Mouse (Mus musculus) MEL (cell line): ENCODE data around the gene Dyx1c1.

ENCODE experiments used
- JUND ChIP-seq: IDR thresholded peaks from 2 replicates; pipeline ENCODE4 v1.6.1; 2011; ENCODE audit warnings: low read depth, mild to moderate bottlenecking, improper control_type of control experiment, low read length
- KAT2A ChIP-seq: conservative IDR thresholded peaks from 2 replicates; pipeline ENCODE4 v1.6.1; 2012; ENCODE audit warnings: low read depth, low read length, improper control_type of control experiment, inconsistent platforms
- MAFK ChIP-seq: IDR thresholded peaks from 2 replicates; pipeline ENCODE4 v1.6.1; 2011; ENCODE audit warnings: low read depth, mild to moderate bottlenecking, low read length, improper control_type of control experiment, borderline replicate concordance
- MYC ChIP-seq: IDR thresholded peaks from 2 replicates; pipeline ENCODE4 v1.6.1; 2011; ENCODE audit warnings: low read depth, mild to moderate bottlenecking, low read length, improper control_type of control experiment, moderate library complexity
- NRF1 ChIP-seq: IDR thresholded peaks from 2 replicates; pipeline ENCODE4 v1.6.1; 2014; ENCODE audit warnings: low read depth, mild to moderate bottlenecking, inconsistent platforms, low read length, improper control_type of control experiment, moderate library complexity; ENCODE audit not compliant: poor library complexity, insufficient read depth, severe bottlenecking
- POLR2A ChIP-seq, 2 experiments: IDR thresholded peaks; 2 replicates each; pipeline ENCODE4 v1.6.1; 2011 to 2012; ENCODE audit warnings: low read length in 2 of 2, mild to moderate bottlenecking in 2 of 2, control low read depth in 1 of 2, improper control_type of control experiment in 1 of 2, low read depth in 1 of 2, moderate library complexity in 1 of 2; ENCODE audit not compliant: control insufficient read depth in 1 of 2, insufficient read depth in 1 of 2, poor library complexity in 1 of 2
- ZC3H11A ChIP-seq: IDR thresholded peaks from 2 replicates; pipeline ENCODE4 v1.6.1; 2012; ENCODE audit warnings: low read depth, mild to moderate bottlenecking, inconsistent platforms, low read length, improper control_type of control experiment

- TF ChIP-seq JUND: no peak
- no peak for TF ChIP-seq ZC3H11A
- no peak for TF ChIP-seq POLR2A (IDR thresholded peaks at IDR 0.05; ENCODE audit: control insufficient read depth in 1 of 2, insufficient read depth in 1 of 2, low read depth in 1 of 2, low read length in 2 of 2, poor library complexity in 1 of 2)
- no peak for TF ChIP-seq NRF1
- TF ChIP-seq MAFK: no peak
- no peak for TF ChIP-seq KAT2A
- no peak for TF ChIP-seq MYC
Measured at GRCm38 (mm10) chr9:72992576-72992975, 34.0 kb downstream of the Dyx1c1 start.
